Mouse (Mus musculus) adrenal gland, postnatal 10 days (tissue): ENCODE measurements around the gene Adtrp. TPM values are rescaled to one million over a fixed set of nuclear protein-coding genes. Genes with fewer than 3 reads are reported as not detected.

Experiments
- total RNA-seq, 2 experiments: library from RNA; stranded (reverse); gene quantifications; 2 replicates each; pipeline ENCODE4 v1.2.3; 2021

Gene Adtrp
- total RNA-seq, 2 experiments from 2014 or later = 74.8 to 101 TPM

Other genes with a start within 250 kb of the Adtrp start
- gene Tmem170b, start 241.8 kb downstream of the Adtrp start, total RNA-seq = 10 to 100 TPM; 23.6 TPM
- 10 to 100 TPM; 21.0 to 24.3 TPM for gene Hivep1, start 204.3 kb upstream of the Adtrp start, total RNA-seq